Mouse (Mus musculus): ENCODE results near the gene 4930402H24Rik.

DNA sequence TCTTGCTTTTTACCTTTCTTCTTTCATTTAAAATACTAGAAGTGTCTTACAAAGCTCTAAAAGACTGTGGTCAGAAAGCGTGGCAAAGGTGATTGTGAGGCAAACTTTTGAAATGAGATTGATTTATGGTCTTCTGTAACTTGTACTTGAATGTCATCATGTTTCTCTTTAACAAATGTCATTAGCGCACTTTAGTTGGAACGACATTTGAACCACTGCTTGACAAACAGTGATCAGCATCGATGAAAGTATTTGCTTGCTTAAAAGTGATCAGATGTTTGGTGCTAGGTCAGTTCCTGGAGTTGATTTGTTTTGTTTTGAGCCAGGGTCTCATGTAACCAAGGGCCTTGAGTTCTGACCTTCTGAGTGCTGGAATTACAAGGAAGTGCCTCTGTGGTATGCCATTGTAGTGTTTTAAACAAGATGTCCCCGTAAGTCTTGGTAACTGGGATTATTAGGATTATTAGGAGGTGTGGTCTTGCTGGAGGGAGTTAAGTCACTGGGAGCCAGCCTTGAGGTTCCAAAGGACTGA, 12.9 kb upstream of the 4930402H24Rik start:
- TF ChIP-seq CTCF (conservative IDR thresholded peaks at IDR 0.05; ENCODE audit: low read length) (no peak), NANOG (IDR thresholded peaks at IDR 0.05; ENCODE audit: borderline replicate concordance, low read length) (no peak)
